Mouse (Mus musculus) olfactory bulb, adult 2 months (tissue): Measurements from ENCODE around the gene Psma3. TPM values are rescaled to one million over a fixed set of nuclear protein-coding genes. Genes with fewer than 3 reads are reported as not detected.

ENCODE experiments used
- H3K27ac ChIP-seq: fragments of 200-500 bp; 2 replicates; pipeline ENCODE4 v1.5.1; 2012; ENCODE audit warnings: low read depth, low read length; ENCODE audit not compliant: insufficient read depth
- H3K4me1 ChIP-seq: fragments of 200-500 bp; 2 replicates; pipeline ENCODE4 v1.6.1; 2012; ENCODE audit warnings: low read length; ENCODE audit not compliant: control insufficient read depth, insufficient read depth
- H3K4me3 ChIP-seq: fragments of 200-500 bp; 2 replicates; pipeline ENCODE4 v1.5.1; 2012; ENCODE audit warnings: mild to moderate bottlenecking, low read depth, low read length, moderate library complexity; ENCODE audit not compliant: insufficient read depth
- CTCF ChIP-seq: fragments of 200-500 bp; IDR thresholded peaks from 2 replicates; pipeline ENCODE4 v1.5.1; 2012; ENCODE audit warnings: low read depth, mild to moderate bottlenecking, low read length, moderate library complexity; ENCODE audit not compliant: insufficient read depth
- POLR2A ChIP-seq: fragments of 200-500 bp; IDR thresholded peaks from 2 replicates; pipeline ENCODE4 v1.6.1; 2012; ENCODE audit warnings: mild to moderate bottlenecking, low read depth, low read length, moderate library complexity; ENCODE audit not compliant: insufficient read depth
- WGBS: fragments of 180-500 bp; shearing (Covaris S2); methylation state at CpG from one replicate; pipeline ENCODE4 v1.1.7; 2018; 5-methylcytosine and 5-hydroxymethylcytosine counted together
- polyA plus RNA-seq: library from polyadenylated mRNA; stranded (reverse); fragments of >200 nt; gene quantifications from 2 replicates; pipeline ENCODE4 v1.2.4, GENCODE M21; 2012; ENCODE audit warnings: low replicate concordance; ENCODE audit not compliant: missing spikeins, insufficient read depth, insufficient read length

Gene Psma3
- polyA plus RNA-seq, 1 experiment, result not detected

DNA sequence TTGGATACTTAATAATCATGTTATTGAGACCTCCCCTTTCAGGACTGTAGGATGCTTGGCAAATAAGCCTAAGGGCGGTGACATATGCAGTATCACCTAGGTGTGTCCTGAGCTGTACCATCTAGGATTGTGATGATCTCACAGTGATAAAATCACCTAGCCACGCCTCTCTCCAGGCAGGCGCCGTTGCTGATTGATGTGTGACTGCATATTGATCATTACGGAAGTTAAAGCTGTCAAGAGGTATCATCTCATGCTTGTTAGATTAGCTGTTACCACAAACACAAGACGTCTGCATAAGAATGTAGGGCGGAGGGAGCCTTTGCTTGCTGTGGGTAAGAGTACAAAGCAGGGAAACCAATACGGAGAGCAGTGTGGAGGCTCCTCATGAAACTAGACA, 55.8 kb downstream of the Psma3 start:
- Histone ChIP-seq H3K4me3 (no peak overlapping the region), H3K27ac (no peak overlapping the region), H3K4me1 (no peaks in the 10 kb centered on the region)
- 91% methylated on average over 8 of the region's 8 CpGs for whole genome bisulfite sequencing
- TF ChIP-seq POLR2A, result no peak
- TF ChIP-seq CTCF, result no peak

GRCm38 (mm10) chr12:71030722-71031121, 56.3 kb downstream of the Psma3 start:
- Histone ChIP-seq H3K27ac (no peak overlapping the region), H3K4me1 (no peaks in the 10 kb centered on the region), H3K4me3 (no peak overlapping the region)
- 95% methylated on average over 5 of the region's 5 CpGs for WGBS
- TF ChIP-seq CTCF, result no peak
- TF ChIP-seq POLR2A, result no peak

- WGBS, result 95% methylated on average over 4 of the region's 4 CpGs
- Histone ChIP-seq H3K4me1 (0 out of 2 replicates have a peak, but pooled peaks cover 3% of the 10 kb centered on the region), H3K27ac (no peak overlapping the region), H3K4me3 (no peak overlapping the region)
- TF ChIP-seq CTCF (no peak), POLR2A (no peak)
Observed at GRCm38 (mm10) chr12:71035826-71036225, 61.4 kb downstream of the Psma3 start.

GRCm38 (mm10) chr12:71036729-71037404, 62.4 kb downstream of the Psma3 start:
- H3K4me1 ChIP-seq, result 0 out of 2 replicates have a peak, but pooled peaks cover 3% of the 10 kb centered on the region
- TF ChIP-seq CTCF, result no peak
- no peak for TF ChIP-seq POLR2A
- 93% methylated on average over 12 of the region's 12 CpGs for WGBS
- no peak overlapping the region for H3K27ac ChIP-seq
- H3K4me3 ChIP-seq, result no peak overlapping the region

DNA sequence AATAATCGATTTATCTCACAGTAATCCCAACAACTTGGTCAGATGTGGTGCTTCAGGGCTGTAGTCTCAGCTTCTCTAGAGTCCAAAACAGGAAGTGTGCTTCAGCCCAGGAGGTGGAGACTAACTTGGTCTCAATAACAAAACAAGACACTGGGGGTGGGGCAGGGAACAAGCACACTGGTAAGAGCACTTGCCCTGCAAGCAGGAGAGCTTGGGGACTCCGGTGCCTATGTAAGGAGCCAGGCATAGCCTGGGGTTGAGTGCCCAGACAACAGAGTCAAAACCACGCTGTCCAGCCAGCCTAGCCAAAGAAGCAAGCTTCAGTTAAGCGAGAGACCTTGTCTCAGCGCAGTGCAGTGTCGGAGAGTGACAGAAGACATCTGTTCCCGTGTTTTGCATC, 66.0 kb downstream of the Psma3 start:
- Histone ChIP-seq H3K4me3 (no peak overlapping the region), H3K27ac (no peak overlapping the region), H3K4me1 (0 out of 2 replicates have a peak, but pooled peaks cover 3% of the 10 kb centered on the region)
- 88% methylated on average over 7 of the region's 7 CpGs for WGBS
- TF ChIP-seq POLR2A (no peak), CTCF (no peak)

DNA sequence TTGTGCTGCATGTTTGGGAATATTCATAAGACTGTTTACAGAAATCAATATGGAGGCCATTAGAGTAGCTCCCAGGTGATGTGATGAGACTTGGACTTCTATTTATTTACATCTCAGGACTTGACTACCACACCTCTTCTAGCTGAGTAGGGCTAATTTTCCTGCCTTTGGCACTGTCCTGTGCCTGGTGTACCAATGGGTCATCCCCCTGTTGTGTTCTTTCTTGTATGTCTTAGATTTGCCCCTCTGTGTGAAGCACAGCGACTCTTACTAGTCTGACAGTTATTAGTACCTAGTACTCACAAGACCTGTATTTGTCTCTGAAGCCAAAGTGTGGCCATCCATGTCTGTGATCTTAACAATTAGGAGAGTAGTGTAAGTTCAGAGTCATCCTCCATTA, 68.0 kb downstream of the Psma3 start:
- 100% methylated on average over 1 of the region's 1 CpGs for WGBS
- Histone ChIP-seq H3K27ac (no peak overlapping the region), H3K4me3 (no peak overlapping the region), H3K4me1 (0 out of 2 replicates have a peak, but pooled peaks cover 5% of the 10 kb centered on the region)
- TF ChIP-seq POLR2A, result no peak
- TF ChIP-seq CTCF, result no peak

DNA sequence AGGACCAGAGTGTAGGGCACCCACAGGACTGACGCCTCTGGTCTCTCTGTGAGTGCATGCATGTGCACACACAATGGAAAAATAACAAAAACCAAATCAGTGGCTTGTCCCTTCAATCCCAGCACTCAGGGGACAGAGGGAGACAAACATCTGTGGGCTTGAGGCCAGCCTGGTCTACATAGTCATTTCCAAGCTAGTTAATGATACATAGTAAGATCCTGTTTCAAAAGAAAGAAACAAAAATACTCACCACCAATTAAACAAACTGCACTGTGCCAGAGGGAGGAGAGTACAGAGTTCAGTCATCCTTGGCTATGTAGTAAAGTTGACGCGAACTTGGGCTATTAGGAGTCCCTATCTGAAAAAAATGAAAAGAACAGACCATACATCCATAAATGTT, 69.2 kb downstream of the Psma3 start:
- 76% methylated on average over 3 of the region's 3 CpGs for WGBS
- Histone ChIP-seq H3K27ac (no peak overlapping the region), H3K4me3 (no peak overlapping the region), H3K4me1 (0 out of 2 replicates have a peak, but pooled peaks cover 5% of the 10 kb centered on the region)
- TF ChIP-seq CTCF (no peak), POLR2A (no peak)

- Histone ChIP-seq H3K4me3 (no peak overlapping the region), H3K4me1 (0 out of 2 replicates have a peak, but pooled peaks cover 5% of the 10 kb centered on the region), H3K27ac (no peak overlapping the region)
- TF ChIP-seq POLR2A (no peak), CTCF (no peak)
- WGBS, result 98% methylated on average over 2 of the region's 2 CpGs
Observed at GRCm38 (mm10) chr12:71044488-71044887, 70.1 kb downstream of the Psma3 start.

Other genes starting within 250 kb of the Psma3 start
- gene Frmd6, start 149.1 kb upstream of the Psma3 start, polyA plus RNA-seq, result not detected in 2 replicates
- gene Actr10, start 36.8 kb upstream of the Psma3 start, polyA plus RNA-seq, result 132 TPM in 1 of 2 replicates, not detected in the other
- not detected in 2 replicates for gene Arid4a, start 41.4 kb downstream of the Psma3 start, polyA plus RNA-seq
- not detected in 2 replicates for gene Tomm20l, start 136.8 kb downstream of the Psma3 start, polyA plus RNA-seq
- not detected in 2 replicates for gene Timm9, start 162.1 kb downstream of the Psma3 start, polyA plus RNA-seq
- gene 2700049A03Rik, start 162.2 kb downstream of the Psma3 start, polyA plus RNA-seq, result not detected in 2 replicates